Mouse (Mus musculus): ENCODE results near the gene Sik2. TPM values are rescaled to one million over a fixed set of nuclear protein-coding genes. Genes with fewer than 3 reads are reported as not detected.

Gene Sik2
- total and polyA plus RNA-seq, 3 experiments = 1.9 to 8.2 (median 6.0) TPM

- Histone ChIP-seq H3K79me2 (replicated peaks; ENCODE audit: control insufficient read depth, extremely low read depth, insufficient read depth, poor library complexity, severe bottlenecking) (peaks cover 3% of the 10 kb centered on the region; the same call in 1 of the 2 replicates), H3K36me3 (replicated peaks in 1 of 2; ENCODE audit: control insufficient read depth in 1 of 2, insufficient read depth in 1 of 2, low read length in 1 of 2) (peaks cover 85 to 95% of the 10 kb centered on the region in 2 experiments), H3K9me3 (replicated peaks; ENCODE audit: low read length) (no peaks in the 10 kb centered on the region), H3K4me1 (ENCODE audit: control insufficient read depth in 1 of 2, insufficient read depth in 2 of 2) (no peaks in the 10 kb centered on the region), H3K4me2 (ENCODE audit: insufficient read depth, low read depth, poor library complexity, severe bottlenecking) (no peak overlapping the region), H3K4me3 (replicated peaks in 1 of 3; ENCODE audit: low read depth in 2 of 3, low read length in 2 of 3, poor library complexity in 1 of 3) (no peak overlapping the region), H3K27ac (ENCODE audit: insufficient read depth, low read depth) (no peak overlapping the region), H3K9ac (ENCODE audit: insufficient read depth, low read depth) (no peak overlapping the region), H3K27me3 (replicated peaks) (no peaks in the 10 kb centered on the region)
- no peak for DNase-seq (ENCODE audit: extremely low read depth)
- TF ChIP-seq POLR2AphosphoS2 (IDR thresholded peaks at IDR 0.05; ENCODE audit: low read depth, low read length) (no peak), GABPA (IDR thresholded peaks at IDR 0.05; ENCODE audit: insufficient replicate concordance, low read depth, low read length) (no peak), RCOR1 (conservative IDR thresholded peaks at IDR 0.05; ENCODE audit: low read depth, low read length) (no peak), NRF1 (IDR thresholded peaks at IDR 0.05; ENCODE audit: low read depth, low read length) (no peak), MAZ (IDR thresholded peaks at IDR 0.05; ENCODE audit: low read depth, low read length) (no peak), CTCF (conservative IDR thresholded peaks at IDR 0.05 in 1 of 2, IDR thresholded peaks at IDR 0.05 in 1 of 2; ENCODE audit: low read depth in 2 of 2, low read length in 2 of 2) (no peak), MEF2A (IDR thresholded peaks at IDR 0.05; ENCODE audit: borderline replicate concordance, low read depth, low read length) (no peak), TBP (conservative IDR thresholded peaks at IDR 0.05; ENCODE audit: low read depth, low read length) (no peak), PAX5 (IDR thresholded peaks at IDR 0.05; ENCODE audit: low read length) (no peak), JUND (conservative IDR thresholded peaks at IDR 0.05; ENCODE audit: low read depth, low read length) (no peak), HCFC1 (IDR thresholded peaks at IDR 0.05; ENCODE audit: low read depth, low read length) (no peak), BHLHE40 (IDR thresholded peaks at IDR 0.05; ENCODE audit: low read depth, low read length) (no peak), ZKSCAN1 (IDR thresholded peaks at IDR 0.05; ENCODE audit: borderline replicate concordance, low read depth, low read length) (no peak), JUN (IDR thresholded peaks at IDR 0.05; ENCODE audit: insufficient read depth, low read depth, low read length) (no peak), MYC (IDR thresholded peaks at IDR 0.05; ENCODE audit: low read depth, low read length) (no peak), ETS1 (conservative IDR thresholded peaks at IDR 0.05; ENCODE audit: low read depth, low read length) (no peak), MXI1 (IDR thresholded peaks at IDR 0.05; ENCODE audit: low read depth, low read length) (no peak), UBTF (IDR thresholded peaks at IDR 0.05; ENCODE audit: low read depth, low read length) (no peak)
- in situ Hi-C loops (cut with MboI; ENCODE audit: low pct_ligation_motif_present, low pct_unique_long_range_greater_than_20kb, low sequenced_read_pairs) (no loop called here), dilution Hi-C loops (cut with MboI; ENCODE audit: extremely low pct_ligation_motif_present, extremely low pct_unique_long_range_greater_than_20kb, low sequenced_read_pairs) (no loop called here)
Measured at GRCm38 (mm10) chr9:50877431-50877830, 131.4 kb downstream of the Sik2 start.

GRCm38 (mm10) chr9:50876287-50876686, 132.6 kb downstream of the Sik2 start:
- H3K36me3 ChIP-seq (replicated peaks in 1 of 2; ENCODE audit: control insufficient read depth in 1 of 2, insufficient read depth in 1 of 2, low read length in 1 of 2) = peaks cover 81 to 88% of the 10 kb centered on the region in 2 experiments
- TF ChIP-seq MXI1 (IDR thresholded peaks at IDR 0.05; ENCODE audit: low read depth, low read length) (no peak), ZC3H11A (IDR thresholded peaks at IDR 0.05; ENCODE audit: low read depth, low read length) (no peak), TBP (conservative IDR thresholded peaks at IDR 0.05; ENCODE audit: low read depth, low read length) (no peak), JUN (IDR thresholded peaks at IDR 0.05; ENCODE audit: insufficient read depth, low read depth, low read length) (no peak), CHD1 (IDR thresholded peaks at IDR 0.05; ENCODE audit: low read depth, low read length) (no peak), MAZ (IDR thresholded peaks at IDR 0.05; ENCODE audit: low read depth, low read length) (no peak), ZMIZ1 (IDR thresholded peaks at IDR 0.05; ENCODE audit: low read depth, low read length) (no peak), PAX5 (IDR thresholded peaks at IDR 0.05; ENCODE audit: low read length) (no peak), CTCF (conservative IDR thresholded peaks at IDR 0.05 in 1 of 2, IDR thresholded peaks at IDR 0.05 in 1 of 2; ENCODE audit: low read depth in 2 of 2, low read length in 2 of 2) (no peak), UBTF (IDR thresholded peaks at IDR 0.05; ENCODE audit: low read depth, low read length) (no peak), TCF12 (IDR thresholded peaks at IDR 0.05; ENCODE audit: low read depth, low read length) (no peak), EP300 (IDR thresholded peaks at IDR 0.05; ENCODE audit: low read length) (no peak), ETS1 (conservative IDR thresholded peaks at IDR 0.05; ENCODE audit: low read depth, low read length) (no peak), NRF1 (IDR thresholded peaks at IDR 0.05; ENCODE audit: low read depth, low read length) (no peak), POLR2A (IDR thresholded peaks at IDR 0.05; ENCODE audit: low read depth, low read length) (no peak), MYC (IDR thresholded peaks at IDR 0.05; ENCODE audit: low read depth, low read length) (no peak), RAD21 (IDR thresholded peaks at IDR 0.05; ENCODE audit: low read depth, low read length) (no peak), RCOR1 (conservative IDR thresholded peaks at IDR 0.05; ENCODE audit: low read depth, low read length) (no peak), GABPA (IDR thresholded peaks at IDR 0.05; ENCODE audit: insufficient replicate concordance, low read depth, low read length) (no peak), E2F4 (IDR thresholded peaks at IDR 0.05; ENCODE audit: insufficient replicate concordance, low read depth, low read length) (no peak)
- no peak overlapping the region for H3K4me3 ChIP-seq (replicated peaks in 1 of 3; ENCODE audit: low read depth in 2 of 3, low read length in 2 of 3, poor library complexity in 1 of 3)
- no peaks in the 10 kb centered on the region for H3K27me3 ChIP-seq (replicated peaks)
- H3K79me2 ChIP-seq (replicated peaks; ENCODE audit: control insufficient read depth, extremely low read depth, insufficient read depth, poor library complexity, severe bottlenecking) = peaks cover 3% of the 10 kb centered on the region; the same call in 1 of the 2 replicates
- no peak overlapping the region for H3K9ac ChIP-seq (ENCODE audit: insufficient read depth, low read depth)
- DNase-seq (ENCODE audit: extremely low read depth) = no peak
- in situ Hi-C loops (cut with MboI; ENCODE audit: low pct_ligation_motif_present, low pct_unique_long_range_greater_than_20kb, low sequenced_read_pairs) = no loop called here
- H3K9me3 ChIP-seq (replicated peaks; ENCODE audit: low read length) = no peaks in the 10 kb centered on the region
- no peaks in the 10 kb centered on the region for H3K4me1 ChIP-seq (ENCODE audit: control insufficient read depth in 1 of 2, insufficient read depth in 2 of 2)
- H3K27ac ChIP-seq (ENCODE audit: insufficient read depth, low read depth) = no peak overlapping the region
- dilution Hi-C loops (cut with MboI; ENCODE audit: extremely low pct_ligation_motif_present, extremely low pct_unique_long_range_greater_than_20kb, low sequenced_read_pairs) = no loop called here
- no peak overlapping the region for H3K4me2 ChIP-seq (ENCODE audit: insufficient read depth, low read depth, poor library complexity, severe bottlenecking)
